Mouse (Mus musculus): Measurements from ENCODE around the gene Mtmr2. TPM values are rescaled to one million over a fixed set of nuclear protein-coding genes. Genes with fewer than 3 reads are reported as not detected.

Mtmr2 gene
- total RNA-seq, 4 experiments from 2014 or later = 52.4 to 61.2 (median 56.4) TPM

GRCm38 (mm10) chr9:13806854-13807253, 58.6 kb downstream of the Mtmr2 start:
- no peak for DNase-seq (ENCODE audit: low spot score in 2 of 2)

GRCm38 (mm10) chr9:13807657-13808056, 59.4 kb downstream of the Mtmr2 start:
- no peak for DNase-seq (ENCODE audit: low spot score in 2 of 2)

- DNase-seq (ENCODE audit: low spot score in 2 of 2) = no peak
Measured at GRCm38 (mm10) chr9:13809937-13810336, 61.7 kb downstream of the Mtmr2 start.

DNA sequence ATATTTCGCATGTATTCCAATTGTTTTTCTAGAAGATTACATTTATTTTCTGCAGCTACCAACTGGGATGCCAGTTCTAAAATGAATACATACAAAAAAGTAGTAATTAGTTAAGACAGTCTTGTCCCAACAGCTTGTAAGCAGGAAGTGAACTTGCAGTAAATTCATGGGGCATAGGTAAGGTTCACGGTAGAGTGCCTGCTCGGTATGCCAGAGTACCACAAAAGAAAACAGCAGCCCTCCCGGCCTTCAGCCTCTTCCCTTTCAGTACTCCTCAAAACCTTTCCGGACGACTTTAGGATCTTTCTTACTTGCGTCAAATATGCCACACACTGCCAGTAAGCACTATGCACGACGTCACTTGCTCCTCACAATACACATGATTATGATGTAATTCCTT, 70.2 kb downstream of the Mtmr2 start:
- no peak for DNase-seq (ENCODE audit: low spot score in 2 of 2)

GRCm38 (mm10) chr9:13820774-13821173, 72.6 kb downstream of the Mtmr2 start:
- no peak for DNase-seq (ENCODE audit: low spot score in 2 of 2)

GRCm38 (mm10) chr9:13825896-13826295, 77.7 kb downstream of the Mtmr2 start:
- no peak for DNase-seq (ENCODE audit: low spot score in 2 of 2)

- peak in 1 of 2 experiments; percentile 61 for DNase-seq (ENCODE audit: low spot score in 2 of 2)
Measured at GRCm38 (mm10) chr9:13826391-13826805, 78.2 kb downstream of the Mtmr2 start.

- peak; percentile 97 for DNase-seq (ENCODE audit: low spot score in 2 of 2)
Measured at GRCm38 (mm10) chr9:13826832-13827405, 78.7 kb downstream of the Mtmr2 start, which contains the start of gene Cep57. Gene Cep57, minus strand, starts transcription at chr9:13827107.

DNA sequence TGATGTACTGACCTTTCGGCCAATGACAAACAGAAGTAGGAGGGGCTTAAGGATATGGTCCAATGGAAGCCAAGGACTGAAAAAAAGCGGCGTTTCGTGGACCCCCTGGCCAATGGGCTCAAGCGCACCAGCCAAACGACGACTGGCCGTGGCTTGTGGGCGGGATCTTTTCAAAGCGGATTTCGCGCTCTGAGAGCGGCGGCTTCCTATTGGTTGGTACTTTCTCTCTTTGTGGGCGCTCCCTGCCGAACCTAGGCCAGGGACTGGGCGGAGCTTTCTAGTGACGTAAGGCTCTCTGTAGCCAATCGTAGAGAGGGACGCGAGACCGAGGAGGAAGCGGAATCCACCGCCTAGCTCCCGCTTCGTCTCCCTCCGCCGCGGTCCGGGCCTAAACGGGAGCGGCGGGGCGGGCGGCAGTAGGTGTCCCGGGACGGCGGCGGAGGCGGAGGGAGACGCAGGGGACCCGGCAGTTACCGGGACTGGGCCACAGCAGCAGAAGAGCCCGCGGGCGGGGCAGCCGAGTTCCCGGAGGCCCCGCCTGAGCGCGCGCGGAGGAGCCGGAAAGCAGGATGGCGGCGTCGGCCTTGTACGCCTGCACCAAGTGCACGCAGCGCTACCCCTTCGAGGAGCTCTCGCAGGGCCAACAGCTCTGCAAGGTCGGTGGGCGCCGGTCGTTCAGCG, 79.3 kb downstream of the Mtmr2 start, which contains the start of gene Fam76b:
Gene Fam76b (plus strand): TSS at position 311 of the 681 bp plus-strand sequence.
- peak; percentile 100 for DNase-seq (ENCODE audit: low spot score in 2 of 2)

DNA sequence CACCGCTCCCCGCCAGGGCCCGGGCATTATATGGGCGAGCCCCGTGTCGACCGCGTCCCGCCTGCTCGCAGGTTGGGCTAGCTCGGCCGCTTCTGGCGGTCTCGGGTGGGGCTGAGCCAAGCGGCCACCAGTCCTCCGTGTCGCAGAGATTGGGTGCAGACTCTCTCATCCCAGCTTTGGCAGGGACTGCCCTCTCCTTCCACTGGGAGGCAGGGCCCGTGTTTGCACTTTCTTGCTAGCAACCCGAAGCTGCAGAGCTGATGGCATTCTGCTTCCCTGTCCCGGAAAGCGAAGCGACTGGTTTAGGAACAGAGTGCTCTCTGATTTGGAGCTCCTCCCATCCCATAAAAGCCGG, 79.9 kb downstream of the Mtmr2 start:
- DNase-seq (ENCODE audit: low spot score in 2 of 2) = no peak

DNA sequence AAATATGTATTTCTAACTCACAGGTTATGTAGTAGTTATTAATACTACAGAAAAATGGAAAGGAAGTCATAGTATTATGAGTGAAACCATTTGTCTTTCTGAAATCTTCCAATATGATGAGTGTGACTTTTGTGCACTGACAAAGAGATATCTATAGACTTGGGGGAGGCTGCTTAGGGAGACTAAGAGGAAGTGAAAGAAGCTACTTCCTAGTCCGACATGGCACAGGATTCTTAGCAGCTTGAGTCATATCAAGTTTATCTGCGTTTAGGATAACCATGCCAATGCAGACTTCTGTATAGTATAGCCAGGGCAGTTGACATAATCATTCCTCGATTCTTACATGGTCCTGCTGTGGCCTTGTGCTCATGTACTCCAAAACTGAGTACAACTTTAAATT, 87.0 kb downstream of the Mtmr2 start:
- DNase-seq (ENCODE audit: low spot score in 2 of 2) = no peak

DNA sequence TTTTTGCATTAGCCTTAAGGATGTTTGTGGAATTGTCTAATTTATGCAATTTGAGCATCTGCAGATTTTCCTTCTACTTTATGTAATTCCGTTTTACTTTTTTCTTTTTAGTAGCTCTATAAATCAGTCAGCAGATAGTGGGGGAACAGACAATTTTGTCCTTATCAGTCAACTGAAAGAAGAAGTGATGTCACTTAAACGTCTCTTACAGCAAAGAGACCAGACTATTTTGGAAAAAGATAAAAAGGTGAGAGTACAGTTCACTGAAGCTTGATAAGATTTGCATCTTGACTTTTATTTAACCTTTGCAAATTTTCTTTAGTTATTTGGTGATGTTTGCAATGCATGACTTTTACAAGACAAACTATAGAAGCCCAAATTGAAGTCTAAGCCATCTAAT, 88.5 kb downstream of the Mtmr2 start:
- no peak for DNase-seq (ENCODE audit: low spot score in 2 of 2)

- DNase-seq (ENCODE audit: low spot score in 2 of 2) = no peak
Measured at GRCm38 (mm10) chr9:13847591-13847990, 99.4 kb downstream of the Mtmr2 start.

DNA sequence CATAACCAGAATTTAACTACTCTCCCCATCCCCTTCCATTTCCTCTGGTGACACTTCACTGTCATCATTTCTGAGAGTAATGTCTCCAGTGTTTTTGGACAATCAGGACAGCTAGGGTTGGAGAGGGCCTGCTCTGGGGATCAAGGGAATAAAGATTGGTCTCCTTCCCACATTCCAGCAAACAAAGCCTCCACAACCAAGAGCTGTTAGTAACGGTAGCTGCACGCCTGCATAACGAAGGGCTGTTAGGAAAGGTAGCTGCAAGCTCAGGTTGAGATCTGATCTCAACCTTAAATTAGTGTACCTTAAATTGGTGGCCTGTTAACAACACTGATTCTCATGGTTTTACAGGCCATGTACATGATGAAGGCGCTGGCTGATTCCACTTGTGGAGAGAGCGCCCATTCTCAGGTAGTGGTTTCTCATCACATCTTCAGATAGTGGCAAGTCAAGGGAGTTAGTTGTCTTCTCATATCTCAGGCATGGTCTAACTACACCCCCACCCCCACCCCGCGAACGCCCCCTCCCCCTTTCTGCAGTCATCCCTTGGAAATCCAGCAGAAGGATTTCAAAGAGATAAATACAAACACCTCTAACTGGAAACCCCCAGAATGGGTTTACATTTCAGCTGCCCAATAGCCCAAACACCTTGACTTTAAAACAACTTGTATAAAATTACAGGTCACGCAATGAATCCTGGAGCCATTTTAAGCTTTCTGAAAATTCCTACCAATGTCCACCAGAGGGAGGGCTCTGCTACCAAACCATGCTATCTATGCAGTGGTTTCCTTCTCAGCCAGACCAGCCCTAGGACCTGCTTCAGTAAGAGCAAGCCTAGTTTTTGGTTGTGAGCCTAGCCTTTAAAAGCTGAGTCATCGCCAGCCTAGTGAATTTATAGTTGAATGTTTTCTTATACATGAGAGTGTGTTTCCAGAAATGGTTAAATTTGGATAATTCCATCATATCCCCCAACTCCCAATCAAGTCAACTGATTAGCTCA, 100.6 kb downstream of the Mtmr2 start:
- DNase-seq (ENCODE audit: low spot score in 2 of 2) = peak; percentile 28 to 31

DNA sequence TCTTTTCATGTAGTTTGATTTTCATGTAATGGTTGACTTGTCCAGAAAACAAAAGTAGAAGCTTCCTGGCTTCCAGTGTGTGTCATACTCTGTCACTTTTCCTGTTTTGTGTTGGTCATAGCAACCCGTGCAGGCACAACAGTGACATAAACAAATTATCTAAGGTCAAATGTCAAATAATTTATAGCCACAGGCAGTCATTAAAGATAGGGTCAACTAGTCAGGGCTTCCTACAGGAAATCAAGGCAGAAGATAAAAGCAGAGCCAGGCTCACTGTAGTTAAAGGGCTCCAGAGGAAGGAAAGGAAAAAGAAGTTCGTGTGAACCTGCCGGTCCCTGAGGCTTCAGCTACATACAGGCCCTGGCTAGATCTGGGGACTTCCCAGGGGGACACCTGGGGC, 105.7 kb downstream of the Mtmr2 start:
- no peak for DNase-seq (ENCODE audit: low spot score in 2 of 2)

Other genes starting within 250 kb of the Mtmr2 start
- gene Cep57, start 78.7 kb downstream of the Mtmr2 start, total RNA-seq (2022) = 10 to 100 TPM; 16.8 to 23.4 (median 20.1) TPM
- 10 to 100 TPM; 17.0 to 24.7 (median 22.4) TPM for gene Fam76b, start 79.3 kb downstream of the Mtmr2 start, total RNA-seq (2022)

All from layer of hippocampus, adult 8-10 months (tissue).